In the genomic region with DNA sequence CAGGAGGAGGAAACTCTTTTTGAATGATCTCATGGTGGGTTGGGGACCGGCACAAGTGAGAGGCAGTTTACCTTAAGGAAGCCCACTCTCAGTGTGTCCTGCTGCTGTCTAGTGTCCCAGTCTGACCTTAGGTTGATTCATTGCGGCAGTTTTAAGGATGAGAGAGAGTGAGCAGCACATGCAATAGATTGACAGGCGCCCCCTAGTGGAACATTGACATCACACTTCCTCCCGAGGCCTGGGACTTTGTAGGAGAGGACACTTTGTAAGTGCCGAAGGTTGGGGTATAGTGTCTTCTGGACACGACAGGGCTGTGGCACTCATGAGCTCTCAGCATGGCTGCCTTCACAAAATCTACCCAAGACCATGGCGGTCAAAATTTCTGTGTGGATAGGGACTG, we compare ENCODE assay signal across 10 mouse cellular contexts.
DNase-seq lines count a peak whose midpoint lies in the region; ATAC-seq and TF ChIP-seq lines count a peak whose summit lies in the region.
"Had no signal": no experiment of that assay in that cellular context is flagged by ENCODE, and none has a peak within 500 bp of the region (broad histone marks: within the 10 kb centered on the region; RNA-seq: fewer than 3 reads in every experiment).

No protein-coding gene starts in this region.

- H3K9ac ChIP-seq in liver, embryonic 14.5 days (replicated peaks): no peak overlapping the region
- H3K9ac ChIP-seq in midbrain, embryonic 15.5 days: no peak overlapping the region
- H3K9ac ChIP-seq: limb, embryonic 13.5 days; neural tube, embryonic 12.5 days had no signal

- 56% methylated on average over 7 of the region's 7 CpGs for WGBS in liver, embryonic 14.5 days (ENCODE audit: insufficient replicate concordance)
- 59% methylated on average over 7 of the region's 7 CpGs for WGBS in midbrain, embryonic 15.5 days

- DNase-seq in embryo, embryonic 11 days: peak; percentile 29
- no peak for DNase-seq in embryo, embryonic 10 days (ENCODE audit: low spot score)
- no peak for DNase-seq in liver, embryonic 14.5 days (ENCODE audit: low read depth in 3 of 3, low spot score in 3 of 3)
- DNase-seq in liver: no peak
- DNase-seq in adrenal gland, postnatal 36 days: peak; percentile 26 to 44
- no peak for DNase-seq in urinary bladder, postnatal 36 days (ENCODE audit: low spot score in 2 of 2)

- no peak for ATAC-seq in liver, embryonic 14.5 days (ENCODE audit: insufficient read depth)
- no peak for ATAC-seq in midbrain, embryonic 15.5 days (replicated peaks)

- no peak overlapping the region for H3K27ac ChIP-seq in liver, embryonic 14.5 days
- no peak overlapping the region for H3K27ac ChIP-seq in testis, adult 2 months (ENCODE audit: control insufficient read depth, insufficient read depth, low read depth, low read length)
- no peak overlapping the region for H3K27ac ChIP-seq in midbrain, embryonic 15.5 days
- H3K27ac ChIP-seq: limb, embryonic 13.5 days; neural tube, embryonic 12.5 days had no signal

- H3K36me3 ChIP-seq in liver, embryonic 14.5 days (replicated peaks; ENCODE audit: control insufficient read depth, insufficient read depth, low read depth): no peaks in the 10 kb centered on the region
- H3K36me3 ChIP-seq in testis, adult 2 months (ENCODE audit: control insufficient read depth, insufficient read depth, low read length): no peaks in the 10 kb centered on the region
- H3K36me3 ChIP-seq in midbrain, embryonic 15.5 days (replicated peaks): no peaks in the 10 kb centered on the region
- H3K36me3 ChIP-seq: limb, embryonic 13.5 days; neural tube, embryonic 12.5 days had no signal

- H3K4me1 ChIP-seq in liver, embryonic 14.5 days (replicated peaks; ENCODE audit: control insufficient read depth in 2 of 2, insufficient read depth in 2 of 2, low read length in 1 of 2): no peaks in the 10 kb centered on the region
- peaks cover 9% of the 10 kb centered on the region for H3K4me1 ChIP-seq in testis, adult 2 months (ENCODE audit: control insufficient read depth, insufficient read depth, low read length)
- H3K4me1 ChIP-seq in midbrain, embryonic 15.5 days: peaks cover 3% of the 10 kb centered on the region; the same call in 1 of the 2 replicates
- H3K4me1 ChIP-seq: neural tube, embryonic 12.5 days had no signal

- TF ChIP-seq EP300 in liver, embryonic 14.5 days (IDR thresholded peaks at IDR 0.05; ENCODE audit: low read depth): no peak

- H3K9me3 ChIP-seq in liver, embryonic 14.5 days (ENCODE audit: control insufficient read depth, low read length): no peaks in the 10 kb centered on the region
- H3K9me3 ChIP-seq in midbrain, embryonic 15.5 days: no peaks in the 10 kb centered on the region
- H3K9me3 ChIP-seq: neural tube, embryonic 12.5 days had no signal

- no peak overlapping the region for H3K4me2 ChIP-seq in liver, embryonic 14.5 days (ENCODE audit: low read depth)
- H3K4me2 ChIP-seq in midbrain, embryonic 15.5 days: no peak overlapping the region
- H3K4me2 ChIP-seq: limb, embryonic 13.5 days; neural tube, embryonic 12.5 days had no signal

- peak; percentile 50 for TF ChIP-seq CTCF in liver, embryonic 14.5 days (IDR thresholded peaks at IDR 0.05; ENCODE audit: low read depth)
- peak; percentile 52 for TF ChIP-seq CTCF in testis, adult 2 months (IDR thresholded peaks at IDR 0.05; ENCODE audit: control insufficient read depth, insufficient read depth, insufficient replicate concordance, low read depth, low read length)

- no peaks in the 10 kb centered on the region for H3K27me3 ChIP-seq in liver, embryonic 14.5 days (ENCODE audit: control insufficient read depth, insufficient read depth, low read length)
- H3K27me3 ChIP-seq in testis, adult 2 months (ENCODE audit: control insufficient read depth, insufficient read depth, low read length): no peaks in the 10 kb centered on the region
- no peaks in the 10 kb centered on the region for H3K27me3 ChIP-seq in midbrain, embryonic 15.5 days (replicated peaks)

- H3K4me3 ChIP-seq in liver, embryonic 14.5 days (ENCODE audit: insufficient read depth in 1 of 2, low read depth in 2 of 2, low read length in 2 of 2): no peak overlapping the region
- no peak overlapping the region for H3K4me3 ChIP-seq in testis, adult 2 months (ENCODE audit: control insufficient read depth, low read depth, low read length)
- H3K4me3 ChIP-seq in midbrain, embryonic 15.5 days: no peak overlapping the region
- H3K4me3 ChIP-seq: limb, embryonic 13.5 days; neural tube, embryonic 12.5 days had no signal

- TF ChIP-seq POLR2A in testis, adult 2 months (IDR thresholded peaks at IDR 0.05; ENCODE audit: control insufficient read depth, low read depth, low read length): no peak

Comparison
In these comparisons a context has a peak if more than half of its experiments do, and no peak if none do; other contexts are left out.
1. DNase-seq: peak in embryo, embryonic 11 days (single experiment) and adrenal gland, postnatal 36 days (2 of 2); none in embryo, embryonic 10 days (single experiment), liver, embryonic 14.5 days (0 of 3), liver (single experiment) and urinary bladder, postnatal 36 days (0 of 2).